Mouse (Mus musculus): Measurements from ENCODE around the gene L3mbtl1.

Gene L3mbtl1

DNA sequence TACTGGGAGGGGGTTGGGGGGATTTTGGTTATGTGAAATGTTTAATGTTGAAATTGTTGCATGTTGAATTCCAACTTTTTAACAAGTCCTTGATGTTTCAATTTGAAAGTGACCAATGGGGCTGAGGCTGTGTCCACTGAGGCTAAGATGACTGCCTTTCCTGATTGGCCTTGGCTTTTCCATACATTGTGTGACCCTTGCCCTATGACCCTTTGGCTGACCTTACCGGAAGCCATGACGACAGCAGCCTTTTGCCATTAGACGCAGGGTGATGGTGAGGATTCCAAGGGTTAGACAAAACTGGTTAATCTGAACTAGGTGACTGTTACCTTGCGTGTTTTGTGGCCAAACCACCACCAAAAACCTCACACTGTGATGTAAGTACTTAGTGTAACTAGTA lies 10.6 kb upstream of the L3mbtl1 start:
- in situ Hi-C loops (cut with MboI; ENCODE audit: low pct_unique_long_range_greater_than_20kb in 1 of 2, low sequenced_read_pairs in 2 of 2, unreplicated experiment in 1 of 2), result no loop called here

DNA sequence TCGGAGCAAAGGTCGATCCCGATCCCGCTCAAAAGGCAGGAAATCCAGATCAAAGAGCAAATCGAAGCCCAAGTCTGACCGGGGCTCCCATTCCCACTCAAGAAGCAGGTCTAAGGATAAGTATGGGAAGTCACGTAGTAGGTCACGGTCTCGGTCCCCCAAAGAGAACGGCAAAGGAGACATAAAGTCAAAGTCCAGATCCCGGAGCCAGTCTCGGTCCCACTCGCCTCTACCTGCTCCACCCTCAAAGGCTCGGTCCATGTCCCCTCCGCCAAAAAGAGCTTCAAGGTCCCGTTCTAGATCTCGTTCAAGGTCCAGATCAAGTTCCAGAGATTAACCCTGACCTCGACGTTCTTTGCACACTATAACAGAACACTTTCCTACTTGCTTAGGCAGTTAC lies 8.9 kb upstream of the L3mbtl1 start:
- in situ Hi-C loops (cut with MboI; ENCODE audit: low pct_unique_long_range_greater_than_20kb in 1 of 2, low sequenced_read_pairs in 2 of 2, unreplicated experiment in 1 of 2), result no loop called here

DNA sequence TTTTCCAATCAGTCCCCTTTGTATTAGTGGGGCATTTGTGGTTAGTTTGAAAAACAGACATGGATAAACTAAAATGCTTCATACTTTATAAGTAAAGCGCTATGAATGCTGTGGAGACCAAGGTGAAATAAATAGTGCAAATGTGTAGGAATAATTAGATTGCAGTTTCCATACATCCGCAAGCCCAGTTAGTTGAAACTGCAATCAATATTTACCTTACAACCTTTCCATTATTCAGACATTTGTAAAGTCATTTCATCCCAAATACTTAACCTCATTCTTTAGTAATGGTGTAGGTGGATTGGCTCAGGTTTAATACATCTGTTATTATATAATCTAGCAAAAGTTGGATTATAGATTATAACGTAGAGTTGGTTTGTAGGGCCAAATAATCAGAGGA lies 7.6 kb upstream of the L3mbtl1 start:
- in situ Hi-C loops (cut with MboI; ENCODE audit: low pct_unique_long_range_greater_than_20kb in 1 of 2, low sequenced_read_pairs in 2 of 2, unreplicated experiment in 1 of 2), result no loop called here

DNA sequence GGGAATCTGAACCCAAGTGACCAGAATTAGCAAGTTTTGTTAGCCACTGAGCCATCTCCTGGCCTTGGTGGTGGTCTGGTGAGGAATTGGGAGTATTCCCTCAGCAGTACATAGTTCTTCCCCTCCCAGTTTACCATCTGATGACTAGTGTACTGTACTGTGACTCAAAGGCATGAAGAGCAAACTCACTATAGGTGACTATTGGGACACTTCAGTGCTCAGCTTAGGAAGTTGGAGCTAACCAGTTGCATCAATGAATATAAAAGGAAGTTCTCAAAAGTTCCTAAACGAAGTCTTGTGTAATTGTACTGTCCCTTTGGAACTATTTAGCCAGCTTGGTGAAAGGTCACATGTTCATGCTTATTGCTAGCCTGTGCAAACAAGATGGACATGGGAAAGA lies 3.7 kb upstream of the L3mbtl1 start:
- in situ Hi-C loops (cut with MboI; ENCODE audit: low pct_unique_long_range_greater_than_20kb in 1 of 2, low sequenced_read_pairs in 2 of 2, unreplicated experiment in 1 of 2), result no loop called here

DNA sequence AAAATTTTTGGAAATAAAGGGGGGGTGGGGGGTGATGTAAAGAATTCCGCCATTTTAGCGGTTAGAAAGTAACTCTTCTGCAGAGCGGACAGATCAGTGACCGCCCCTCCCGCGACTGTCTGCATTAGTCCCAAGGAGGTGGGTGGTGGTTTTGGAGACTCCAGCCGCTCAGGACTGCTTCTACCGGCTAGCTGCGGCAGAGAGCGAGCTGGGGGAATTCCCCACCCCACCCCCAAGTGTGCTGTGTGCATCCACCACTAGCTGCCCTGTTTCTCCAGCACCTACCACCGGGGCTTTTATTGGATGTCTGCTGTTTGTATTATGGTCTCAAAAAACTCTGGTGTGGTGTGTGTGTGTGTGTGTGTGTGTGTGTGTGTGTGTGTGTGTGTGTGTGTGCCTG lies 659 bp downstream of the L3mbtl1 start:
- in situ Hi-C loops (cut with MboI; ENCODE audit: low pct_unique_long_range_greater_than_20kb in 1 of 2, low sequenced_read_pairs in 2 of 2, unreplicated experiment in 1 of 2), result no loop called here

DNA sequence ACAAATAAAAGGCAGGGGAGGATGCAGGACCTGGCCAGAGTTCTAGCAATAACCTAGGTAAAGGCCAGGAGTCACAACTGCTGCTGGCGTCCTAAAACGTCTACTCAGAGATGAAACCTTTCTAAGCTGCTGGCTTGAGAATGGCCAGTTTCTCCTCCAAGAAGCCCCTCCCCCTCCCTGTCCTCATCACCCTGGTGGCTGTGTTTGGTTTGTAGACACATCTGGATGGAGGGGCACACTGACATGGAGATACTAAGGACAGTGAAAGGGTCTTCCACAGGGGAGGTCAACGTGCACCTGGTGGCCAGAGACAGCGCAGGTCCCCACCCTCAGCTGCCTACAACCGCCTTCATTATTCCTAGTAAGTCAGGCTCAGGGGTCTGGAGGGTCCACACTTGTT lies 3.7 kb downstream of the L3mbtl1 start:
- in situ Hi-C loops (cut with MboI; ENCODE audit: low pct_unique_long_range_greater_than_20kb in 1 of 2, low sequenced_read_pairs in 2 of 2, unreplicated experiment in 1 of 2), result no loop called here

DNA sequence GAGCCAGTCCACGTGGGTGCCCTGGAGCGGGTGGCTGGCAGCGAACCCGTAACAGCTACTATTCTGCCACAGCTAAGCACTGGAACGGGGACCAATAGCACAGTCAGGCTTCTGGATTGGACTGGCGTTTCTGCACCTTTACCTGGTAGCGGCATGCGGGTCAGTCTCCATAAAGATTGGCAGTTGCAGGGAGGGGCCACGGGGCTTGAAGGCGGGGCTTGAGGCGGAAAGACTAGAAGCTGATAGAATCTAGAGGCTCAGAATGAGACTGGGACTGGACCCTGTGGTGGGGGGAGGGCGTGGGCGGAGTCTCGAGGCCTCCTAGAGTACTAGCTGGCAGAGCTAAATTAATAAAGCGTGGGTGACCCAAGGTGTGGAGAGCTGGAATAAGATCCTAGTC lies 4.5 kb downstream of the L3mbtl1 start:
- in situ Hi-C loops (cut with MboI; ENCODE audit: low pct_unique_long_range_greater_than_20kb in 1 of 2, low sequenced_read_pairs in 2 of 2, unreplicated experiment in 1 of 2), result no loop called here

DNA sequence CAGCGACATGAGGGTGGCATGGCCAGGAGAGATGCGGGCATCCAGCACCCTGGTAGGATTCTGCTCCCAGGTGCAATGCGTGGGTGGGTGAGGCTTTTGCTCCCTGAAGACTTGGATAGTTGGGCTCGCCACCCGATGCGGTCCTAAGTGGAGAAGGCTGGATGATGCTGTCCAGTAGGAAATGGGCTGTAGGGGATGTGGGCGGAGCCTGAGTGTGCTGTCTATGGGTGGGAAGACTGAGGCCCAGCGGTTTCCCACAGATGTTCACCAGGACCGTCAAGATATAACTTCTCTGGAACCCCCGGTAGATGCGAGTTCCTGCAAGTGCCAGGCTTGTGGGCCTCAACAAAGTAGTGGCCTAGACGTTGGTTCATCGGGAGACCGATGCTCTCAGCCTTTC lies 4.9 kb downstream of the L3mbtl1 start:
- in situ Hi-C loops (cut with MboI; ENCODE audit: low pct_unique_long_range_greater_than_20kb in 1 of 2, low sequenced_read_pairs in 2 of 2, unreplicated experiment in 1 of 2), result no loop called here

DNA sequence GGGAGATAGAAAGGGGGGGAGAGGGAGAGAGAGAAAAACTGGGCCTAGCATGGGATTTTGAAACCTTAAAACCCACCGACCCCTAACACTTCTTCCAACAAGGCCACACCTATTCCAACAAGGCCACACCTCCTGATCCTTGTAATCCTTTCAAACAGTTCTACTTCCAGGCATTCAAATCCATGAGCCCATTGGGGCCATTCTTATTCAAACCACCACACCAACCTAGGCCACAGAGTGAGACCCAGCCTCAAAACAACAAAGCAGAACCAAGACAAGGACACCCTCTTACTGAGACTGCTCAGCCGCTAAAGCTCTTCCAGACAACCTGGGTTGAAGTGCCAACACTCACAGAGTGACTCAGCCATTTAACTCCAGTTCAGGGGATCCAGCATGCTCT lies 7.5 kb downstream of the L3mbtl1 start:
- in situ Hi-C loops (cut with MboI; ENCODE audit: low pct_unique_long_range_greater_than_20kb in 1 of 2, low sequenced_read_pairs in 2 of 2, unreplicated experiment in 1 of 2), result loop anchor here in 1 of 2 experiments (25.0 kb wide), 1 partner anchor 387 kb away; no protein-coding TSS in a partner anchor

DNA sequence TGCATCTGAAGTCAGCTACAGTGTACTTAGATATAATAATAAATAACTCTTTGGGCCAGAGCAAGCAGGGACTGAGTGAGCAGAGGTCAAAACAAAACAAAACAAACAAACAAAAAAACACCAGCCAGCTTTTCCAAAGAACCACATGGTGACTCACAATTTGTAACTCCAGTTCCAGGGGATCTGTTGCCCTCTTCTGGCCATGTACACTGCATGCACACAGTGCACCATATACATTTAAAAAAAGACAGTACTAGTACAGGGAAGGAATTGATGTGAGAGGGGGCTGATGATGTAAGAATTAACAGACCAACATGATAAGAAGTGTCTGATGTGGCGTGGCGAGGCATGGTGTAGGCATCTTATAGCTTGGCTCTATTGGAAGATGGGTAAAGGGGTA lies 13.6 kb downstream of the L3mbtl1 start:
- in situ Hi-C loops (cut with MboI; ENCODE audit: low pct_unique_long_range_greater_than_20kb in 1 of 2, low sequenced_read_pairs in 2 of 2, unreplicated experiment in 1 of 2), result loop anchor here in 1 of 2 experiments (25.0 kb wide), 1 partner anchor 380 kb away; no protein-coding TSS in a partner anchor

DNA sequence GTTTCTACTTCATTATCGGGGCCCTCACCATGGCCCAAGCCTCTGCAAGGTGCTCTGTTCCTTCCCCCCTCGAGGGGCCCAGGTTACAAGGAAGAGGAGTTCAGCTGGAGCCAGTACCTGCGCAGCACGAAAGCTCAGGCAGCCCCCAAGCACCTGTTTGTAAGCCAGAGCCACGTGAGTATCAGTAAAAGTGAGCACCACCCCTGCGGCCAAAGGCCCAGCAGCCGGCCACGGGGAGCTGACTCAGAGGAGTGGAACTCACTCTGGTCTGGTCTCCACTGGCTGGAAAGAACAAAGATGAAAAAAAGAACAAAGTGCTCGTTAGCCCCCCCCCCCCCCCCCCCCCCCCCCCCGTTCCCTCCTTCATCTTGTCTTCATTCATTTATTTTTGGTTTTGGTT lies 18.0 kb downstream of the L3mbtl1 start:
- in situ Hi-C loops (cut with MboI; ENCODE audit: low pct_unique_long_range_greater_than_20kb in 1 of 2, low sequenced_read_pairs in 2 of 2, unreplicated experiment in 1 of 2), result loop anchor here in 1 of 2 experiments (25.0 kb wide), 1 partner anchor 376 kb away; no protein-coding TSS in a partner anchor

DNA sequence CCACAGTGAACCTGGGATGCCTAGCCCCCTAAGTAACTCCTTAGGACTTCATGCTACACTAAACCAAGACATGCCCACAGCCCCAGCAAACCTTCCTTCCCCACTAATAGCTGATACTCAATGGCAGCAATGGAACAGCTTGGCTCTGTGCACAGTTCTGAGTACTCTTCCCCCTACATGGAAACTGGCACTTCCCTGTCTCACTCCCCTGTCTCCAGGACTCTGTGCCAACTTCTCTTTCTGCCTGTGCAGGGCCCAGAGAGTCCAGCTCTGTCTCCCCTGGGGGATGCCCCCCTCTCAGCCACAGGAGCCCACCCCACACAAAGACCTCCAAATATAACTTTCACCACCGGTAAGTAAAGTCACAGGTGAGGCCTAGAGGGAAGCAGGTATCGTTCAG lies 23.5 kb downstream of the L3mbtl1 start:
- in situ Hi-C loops (cut with MboI; ENCODE audit: low pct_unique_long_range_greater_than_20kb in 1 of 2, low sequenced_read_pairs in 2 of 2, unreplicated experiment in 1 of 2), result loop anchor here in 1 of 2 experiments (25.0 kb wide), 1 partner anchor 371 kb away; no protein-coding TSS in a partner anchor

DNA sequence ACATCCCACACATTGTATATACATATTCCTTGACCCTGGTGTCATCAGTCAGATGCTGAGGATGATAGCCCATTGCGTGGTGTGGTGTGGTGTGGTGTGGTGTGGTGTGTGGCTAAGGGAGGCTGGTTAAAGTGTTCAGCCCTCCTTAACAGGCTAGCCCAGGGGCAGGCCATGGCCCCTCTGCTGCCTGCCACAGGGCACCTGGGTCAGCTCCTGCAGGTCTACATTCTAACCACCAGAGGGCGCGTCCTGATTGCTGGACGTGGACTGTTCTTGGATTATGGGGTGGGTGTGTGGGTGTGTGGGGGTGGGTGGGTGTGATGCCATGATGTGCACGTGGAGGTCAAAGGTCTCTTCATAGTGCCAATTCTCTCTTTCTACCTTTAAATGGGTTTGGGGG lies 25.1 kb downstream of the L3mbtl1 start:
- in situ Hi-C loops (cut with MboI; ENCODE audit: low pct_unique_long_range_greater_than_20kb in 1 of 2, low sequenced_read_pairs in 2 of 2, unreplicated experiment in 1 of 2), result loop anchor here in 1 of 2 experiments (25.0 kb wide), 1 partner anchor 369 kb away; no protein-coding TSS in a partner anchor

DNA sequence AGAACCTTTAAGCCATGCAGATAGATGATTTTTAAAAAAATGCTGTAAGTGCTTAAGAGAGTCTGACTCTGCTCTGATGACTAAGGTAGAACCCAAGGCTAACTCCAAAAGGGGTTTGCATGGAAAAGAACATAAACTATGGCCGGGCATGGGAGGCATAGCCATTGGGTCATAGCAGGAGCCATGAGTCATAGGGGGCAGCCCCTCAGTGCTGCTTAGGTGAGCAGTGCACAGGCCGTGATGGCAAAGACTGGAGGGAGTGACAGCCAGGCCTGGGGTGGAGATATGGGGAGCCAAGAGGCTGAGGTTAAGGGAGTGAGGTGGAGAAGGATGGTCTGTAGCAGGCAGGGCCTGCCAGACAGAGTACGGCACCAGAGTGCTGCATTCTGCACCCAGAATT lies 25.8 kb downstream of the L3mbtl1 start:
- in situ Hi-C loops (cut with MboI; ENCODE audit: low pct_unique_long_range_greater_than_20kb in 1 of 2, low sequenced_read_pairs in 2 of 2, unreplicated experiment in 1 of 2), result loop anchor here in 1 of 2 experiments (25.0 kb wide), 1 partner anchor 368 kb away; no protein-coding TSS in a partner anchor

DNA sequence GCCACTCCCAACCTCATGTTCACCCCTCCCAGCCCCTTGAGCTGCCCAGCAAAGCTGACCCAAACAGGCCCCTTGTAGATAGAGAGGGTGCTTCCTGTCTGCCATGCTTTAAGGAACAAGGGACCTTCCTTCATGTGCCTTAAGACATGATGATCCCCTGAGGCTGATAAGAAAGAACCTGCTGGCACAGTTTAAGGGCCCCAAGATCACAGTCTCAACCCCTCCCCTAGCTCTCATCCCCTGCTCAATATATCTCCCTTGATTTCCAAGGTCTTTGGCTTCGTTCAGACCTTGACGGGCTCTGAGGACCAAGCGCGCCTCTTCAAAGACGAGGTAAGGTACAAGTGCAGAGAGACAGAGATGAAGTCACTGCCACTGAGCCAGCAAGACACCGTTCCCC lies 27.6 kb downstream of the L3mbtl1 start:
- in situ Hi-C loops (cut with MboI; ENCODE audit: low pct_unique_long_range_greater_than_20kb in 1 of 2, low sequenced_read_pairs in 2 of 2, unreplicated experiment in 1 of 2), result loop anchor here in 1 of 2 experiments (25.0 kb wide), 1 partner anchor 366 kb away; no protein-coding TSS in a partner anchor

DNA sequence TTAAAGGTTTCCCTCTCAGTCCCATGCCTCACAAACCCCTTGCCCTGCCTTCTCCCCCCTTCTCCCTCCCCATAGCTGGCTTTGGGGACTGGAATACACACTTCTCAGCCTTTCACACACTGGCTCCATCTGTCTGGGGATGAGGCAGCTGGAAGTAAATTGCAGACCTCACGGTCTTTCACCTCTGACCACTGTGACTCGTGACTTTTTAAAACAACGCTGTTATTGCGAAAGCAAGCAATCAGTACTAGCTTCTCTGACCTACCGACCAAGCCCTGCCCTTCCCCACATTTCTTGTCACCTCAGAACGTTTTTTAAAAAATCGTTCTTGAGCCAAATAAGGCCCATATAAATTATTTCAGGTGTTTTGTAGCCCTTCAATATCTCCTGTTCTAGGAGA lies 29.5 kb downstream of the L3mbtl1 start:
- in situ Hi-C loops (cut with MboI; ENCODE audit: low pct_unique_long_range_greater_than_20kb in 1 of 2, low sequenced_read_pairs in 2 of 2, unreplicated experiment in 1 of 2), result loop anchor here in 1 of 2 experiments (25.0 kb wide), 1 partner anchor 365 kb away; no protein-coding TSS in a partner anchor

DNA sequence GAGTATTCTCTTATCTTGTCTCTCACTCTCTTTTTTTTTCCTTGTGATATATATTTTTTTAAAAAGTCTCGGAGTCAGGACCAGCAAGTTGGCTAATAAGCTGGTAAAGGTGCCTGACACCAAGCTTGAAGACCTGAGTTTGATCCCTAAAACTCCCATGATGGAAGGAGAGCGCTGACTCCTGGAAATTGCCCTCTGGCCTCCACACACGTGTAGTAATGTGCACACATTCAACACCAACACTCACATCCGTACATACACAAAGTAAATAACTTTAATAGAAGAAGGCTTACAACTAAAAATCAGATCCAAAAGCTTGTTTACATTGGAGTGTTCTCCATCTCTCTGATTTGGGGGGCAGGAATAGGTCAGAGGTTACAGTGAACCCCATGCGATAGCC lies 29.9 kb downstream of the L3mbtl1 start:
- in situ Hi-C loops (cut with MboI; ENCODE audit: low pct_unique_long_range_greater_than_20kb in 1 of 2, low sequenced_read_pairs in 2 of 2, unreplicated experiment in 1 of 2), result loop anchor here in 1 of 2 experiments (25.0 kb wide), 1 partner anchor 364 kb away; no protein-coding TSS in a partner anchor

DNA sequence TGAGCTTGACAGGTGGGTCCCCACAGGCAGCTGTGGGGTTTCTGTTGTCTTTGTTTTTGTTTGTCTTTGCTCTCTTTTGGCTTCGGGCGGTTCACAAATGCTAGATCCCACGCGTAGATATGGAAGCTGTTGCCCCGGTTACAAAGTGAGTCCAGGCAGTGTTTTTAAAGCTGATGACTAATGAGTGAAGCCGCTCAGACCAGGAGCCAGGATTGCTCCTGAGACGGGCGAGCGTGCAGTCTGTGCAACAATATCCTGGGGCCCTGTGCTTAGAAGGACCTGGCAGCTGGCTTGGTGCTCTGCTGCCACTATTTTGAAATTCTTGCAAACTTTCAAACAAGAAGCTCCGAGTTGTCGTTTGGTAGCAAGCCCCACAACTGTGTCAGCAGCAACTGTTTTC lies 30.4 kb downstream of the L3mbtl1 start:
- in situ Hi-C loops (cut with MboI; ENCODE audit: low pct_unique_long_range_greater_than_20kb in 1 of 2, low sequenced_read_pairs in 2 of 2, unreplicated experiment in 1 of 2), result loop anchor here in 1 of 2 experiments (25.0 kb wide), 1 partner anchor 364 kb away; no protein-coding TSS in a partner anchor

DNA sequence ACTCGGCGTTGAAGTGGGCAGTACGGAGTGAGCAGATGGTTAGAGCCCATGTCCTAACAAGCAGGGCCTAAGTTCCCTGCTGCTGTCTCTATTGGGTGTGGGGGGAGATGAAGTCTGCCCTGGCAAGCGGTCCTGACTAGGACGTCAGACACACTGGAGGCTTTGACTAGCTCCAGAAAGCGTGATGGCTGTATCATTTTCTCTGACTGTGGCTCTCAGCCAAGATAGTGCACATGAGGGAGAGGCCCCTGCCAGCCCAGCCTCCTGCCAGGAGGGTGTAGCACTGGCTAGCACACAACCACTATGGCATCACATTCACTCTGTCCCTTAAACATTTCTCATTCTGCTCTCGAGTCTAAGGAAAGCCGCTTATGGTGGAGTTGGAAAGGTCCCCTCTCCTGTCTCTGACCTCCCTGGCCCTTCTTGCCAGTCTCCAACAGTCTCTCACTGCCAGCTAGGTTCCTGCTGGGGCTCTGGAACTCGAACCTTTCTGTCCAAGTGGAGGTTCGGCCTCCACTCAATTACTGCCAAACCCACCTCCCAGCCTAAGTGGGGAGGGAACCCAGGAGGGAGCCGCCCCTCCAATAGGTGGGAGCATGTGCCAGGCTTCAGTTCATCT lies 32.0 kb downstream of the L3mbtl1 start:
- in situ Hi-C loops (cut with MboI; ENCODE audit: low pct_unique_long_range_greater_than_20kb in 1 of 2, low sequenced_read_pairs in 2 of 2, unreplicated experiment in 1 of 2), result loop anchor here in 1 of 2 experiments (25.0 kb wide), 1 partner anchor 362 kb away; no protein-coding TSS in a partner anchor

DNA sequence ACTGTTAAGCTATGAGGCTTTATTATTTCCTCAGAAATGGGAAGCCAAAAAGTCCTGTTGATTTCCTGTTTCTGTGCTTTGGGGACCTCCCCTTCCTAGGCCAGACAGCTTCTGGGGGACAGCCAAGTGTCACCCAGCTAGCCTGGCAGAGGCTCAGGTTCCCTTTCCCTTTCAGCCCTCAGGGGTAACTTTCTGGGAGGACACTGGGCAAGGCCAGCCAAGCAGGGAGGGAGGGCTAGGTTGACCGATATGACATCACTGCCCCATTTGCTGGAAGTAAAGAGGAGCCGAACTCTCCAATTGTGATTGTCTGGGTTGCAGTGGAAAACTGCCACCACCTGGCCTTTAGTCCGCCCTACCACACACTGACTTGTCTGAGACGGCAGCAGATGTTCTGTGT lies 32.7 kb downstream of the L3mbtl1 start:
- in situ Hi-C loops (cut with MboI; ENCODE audit: low pct_unique_long_range_greater_than_20kb in 1 of 2, low sequenced_read_pairs in 2 of 2, unreplicated experiment in 1 of 2), result loop anchor here in 1 of 2 experiments (25.0 kb wide), 1 partner anchor 361 kb away; no protein-coding TSS in a partner anchor

All from mouse embryonic stem cell (cell line).